Mouse (Mus musculus): ENCODE data around the gene Strn.
"Not testable (repeated sequence)": the region's sequence is repeated elsewhere in the genome, so short reads cannot be mapped to it uniquely, and the experiment has no call there.

- TF ChIP-seq GATA1 (IDR thresholded peaks at IDR 0.05; ENCODE audit: borderline replicate concordance, low read length); FLI1 (IDR thresholded peaks at IDR 0.05; ENCODE audit: low read length): not testable (repeated sequence)
Observed at GRCm38 (mm10) chr17:78689231-78689630, 47.8 kb downstream of the Strn start.
